Mouse (Mus musculus) G1E (cell line): Measurements from ENCODE around the gene Boll.

Experiments
- CTCF ChIP-seq: IDR thresholded peaks from 2 replicates; pipeline ENCODE4 v1.5.1; 2012; ENCODE audit warnings: low read depth, low read length, inconsistent platforms, mixed read lengths
- GATA1 ChIP-seq: IDR thresholded peaks from 2 replicates; pipeline ENCODE4 v1.6.1; 2012; ENCODE audit warnings: borderline replicate concordance, low read length, inconsistent platforms, mixed read lengths

- TF ChIP-seq CTCF (no peak), GATA1 (no peak)
These were observed 141.9 kb downstream of the Boll start for GRCm38 (mm10) chr1:55221352-55221751.
